Mouse (Mus musculus) intestine, embryonic 14.5 days (tissue): ENCODE results near the gene Celf5. TPM values are rescaled to one million over a fixed set of nuclear protein-coding genes. Genes with fewer than 3 reads are reported as not detected.

Experiments used
- ATAC-seq: fragments of 200-750 bp; cut with Nextera tagmentation; replicated peaks from 2 replicates; pipeline ENCODE4 v1.8.0; 2017; ENCODE audit warnings: low read depth, moderate number of reproducible peaks, moderate TSS enrichment, moderate library complexity; ENCODE audit not compliant: low FRiP score, low TSS enrichment
- DNase-seq: peaks from one replicate; pipeline ENCODE4 v3.0.0-alpha.2; 2018; ENCODE audit warnings: low spot score
- H3K27ac ChIP-seq: fragments of 300-500 bp; sonication (generic); 2 replicates; pipeline ENCODE4 v1.5.1; 2014; ENCODE audit warnings: low read depth, mild to moderate bottlenecking, control low read depth
- H3K27me3 ChIP-seq: fragments of 300-500 bp; sonication (generic); replicated peaks from 2 replicates; pipeline ENCODE4 v1.6.1; 2014; ENCODE audit warnings: low read length, control low read depth; ENCODE audit not compliant: control insufficient read depth, insufficient read depth
- H3K36me3 ChIP-seq: fragments of 300-500 bp; sonication (generic); 2 replicates; pipeline ENCODE4 v1.6.1; 2014; ENCODE audit warnings: low read length, control low read depth; ENCODE audit not compliant: control insufficient read depth, insufficient read depth
- H3K4me1 ChIP-seq: fragments of 300-500 bp; sonication (generic); replicated peaks from 2 replicates; pipeline ENCODE4 v1.6.1; 2014; ENCODE audit warnings: low read length, control low read depth, mixed read lengths; ENCODE audit not compliant: control insufficient read depth, insufficient read depth
- H3K4me2 ChIP-seq: fragments of 300-500 bp; sonication (generic); 2 replicates; pipeline ENCODE4 v1.6.1; 2014; ENCODE audit warnings: low read length
- H3K4me3 ChIP-seq: fragments of 300-500 bp; sonication (generic); 2 replicates; pipeline ENCODE4 v1.5.1; 2014; ENCODE audit warnings: low read depth, low read length, control low read depth, mixed read lengths
- H3K9ac ChIP-seq: fragments of 300-500 bp; sonication (generic); 2 replicates; pipeline ENCODE4 v1.6.1; 2014; ENCODE audit warnings: mild to moderate bottlenecking, low read length
- H3K9me3 ChIP-seq: fragments of 300-500 bp; sonication (generic); 2 replicates; pipeline ENCODE4 v1.6.1; 2016; ENCODE audit warnings: low read length, control low read depth; ENCODE audit not compliant: control insufficient read depth
- WGBS: fragments of 180-500 bp; shearing (Covaris S2); extraction: QIAGEN DNeasy Blood & Tissue Kit; methylation state at CpG from one replicate; pipeline ENCODE4 v1.1.7; 2014; 5-methylcytosine and 5-hydroxymethylcytosine counted together
- microRNA-seq: library from miRNA; unstranded; fragments of <30 nt; microRNA quantifications from one replicate; pipeline ENCODE4, GENCODE M21; 2016
- polyA plus RNA-seq: library from polyadenylated mRNA; unstranded; fragments of >200 nt; fragmentation: Nextera tagmentation; extraction: Ambion mirVana; gene quantifications from 2 replicates; pipeline ENCODE4 v1.2.1, GENCODE M21; 2014

Celf5 gene
- polyA plus RNA-seq, 1 experiment from 2014 or later, result 1.3 TPM

DNA sequence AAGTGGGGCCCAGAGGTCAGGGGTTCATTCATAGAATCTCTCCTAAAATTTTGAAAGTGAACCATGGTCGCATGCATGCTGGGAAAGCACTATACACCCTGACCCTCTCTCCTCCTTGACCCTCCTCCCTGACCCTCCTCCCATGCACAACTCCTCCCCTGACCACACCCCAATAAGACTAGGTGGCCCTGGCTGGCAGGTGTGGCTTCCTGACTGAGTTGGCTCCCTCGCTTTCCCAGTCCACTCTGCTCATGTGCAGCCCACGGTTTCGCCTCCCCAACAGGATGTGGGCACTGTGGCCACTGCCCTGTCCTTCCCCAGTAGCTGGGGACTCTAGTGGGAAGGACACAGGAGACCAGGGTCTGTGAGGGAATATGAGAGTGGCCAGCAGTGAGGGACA is 72.2 kb downstream of the Celf5 start:
- Histone ChIP-seq H3K4me3 (no peak overlapping the region), H3K27ac (peak overlapping the region; percentile 77; the same call in 1 of the 2 replicates), H3K4me2 (no peak overlapping the region), H3K27me3 (no peaks in the 10 kb centered on the region), H3K36me3 (peaks cover 31% of the 10 kb centered on the region), H3K4me1 (peaks cover 84% of the 10 kb centered on the region), H3K9ac (no peak overlapping the region), H3K9me3 (no peaks in the 10 kb centered on the region)
- DNase-seq (no peak), ATAC-seq (no peak)
- WGBS, result 56% methylated on average over 4 of the region's 4 CpGs

DNA sequence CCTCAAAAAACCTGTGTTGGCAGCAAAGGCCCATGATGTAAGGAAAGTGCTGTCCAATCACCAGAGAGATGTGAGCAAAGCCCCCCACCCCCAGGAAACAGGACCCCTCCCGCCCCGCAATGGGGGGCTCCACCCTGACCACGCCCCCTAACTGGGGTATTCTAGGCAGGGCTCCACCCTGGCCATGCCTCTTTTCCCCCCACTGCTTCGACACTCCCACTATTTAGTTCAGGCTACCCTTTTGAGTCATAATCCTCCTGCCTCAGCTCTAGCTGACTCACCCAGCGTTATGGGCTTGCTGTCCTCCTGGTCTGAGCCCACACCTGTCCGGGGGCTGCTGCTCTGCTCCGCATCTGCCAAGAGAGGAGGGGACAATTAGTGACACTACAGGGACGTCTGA is 73.2 kb downstream of the Celf5 start:
- peaks cover 74% of the 10 kb centered on the region for H3K4me1 ChIP-seq

More for the DNA sequence above, 73.2 kb downstream of the Celf5 start:
- Histone ChIP-seq H3K27ac (0 out of 2 replicates have a peak overlapping the region, but pooled peaks have one; percentile 51), H3K4me3 (no peak overlapping the region), H3K36me3 (peaks cover 33% of the 10 kb centered on the region), H3K4me2 (no peak overlapping the region), H3K9ac (no peak overlapping the region), H3K9me3 (no peaks in the 10 kb centered on the region), H3K27me3 (no peaks in the 10 kb centered on the region)
- no peak for DNase-seq
- WGBS, result 23% methylated on average over 8 of the region's 8 CpGs
- no peak for ATAC-seq

Small RNA genes within 50 kb of the gene (microRNA-seq; reads per million reads assigned to microRNA genes)
- not detected for gene Gm25595
- 0.76 reads per million for gene Mir1191b

Other genes with a start within 250 kb of the Celf5 start
- gene Zfr2, start 249.6 kb downstream of the Celf5 start, polyA plus RNA-seq, result 6.9 and 8.1 TPM in 2 replicates
- 2.5 and 4.1 TPM in 2 replicates for gene Matk, start 229.8 kb downstream of the Celf5 start, polyA plus RNA-seq
- 253 and 260 TPM in 2 replicates for gene Mrpl54, start 215.8 kb downstream of the Celf5 start, polyA plus RNA-seq
- 51.0 and 51.7 TPM in 2 replicates for gene Apba3, start 215.7 kb downstream of the Celf5 start, polyA plus RNA-seq
- gene Tjp3, start 191.1 kb downstream of the Celf5 start, polyA plus RNA-seq, result 35.1 and 44.4 TPM in 2 replicates
- 57.3 and 57.5 TPM in 2 replicates for gene Pip5k1c, start 189.7 kb downstream of the Celf5 start, polyA plus RNA-seq
- gene Cactin, start 161.6 kb downstream of the Celf5 start, polyA plus RNA-seq, result 26.0 and 27.7 TPM in 2 replicates
- 22.3 and 23.6 TPM in 2 replicates for gene Tbxa2r, start 154.0 kb downstream of the Celf5 start, polyA plus RNA-seq
- gene Gipc3, start 139.4 kb downstream of the Celf5 start, polyA plus RNA-seq, result 0.07 and 0.11 TPM in 2 replicates
- gene Hmg20b, start 132.2 kb downstream of the Celf5 start, polyA plus RNA-seq, result 85.0 and 86.8 TPM in 2 replicates
- 4.8 and 6.9 TPM in 2 replicates for gene Mfsd12, start 125.2 kb downstream of the Celf5 start, polyA plus RNA-seq
- gene 4930404N11Rik, start 116.9 kb downstream of the Celf5 start, polyA plus RNA-seq, result 0.58 and 0.59 TPM in 2 replicates
- 93.3 and 93.9 TPM in 2 replicates for gene Fzr1, start 104.2 kb downstream of the Celf5 start, polyA plus RNA-seq
- gene Dohh, start 98.3 kb downstream of the Celf5 start, polyA plus RNA-seq, result 70.7 and 70.8 TPM in 2 replicates
- gene Gm48551, start 98.2 kb downstream of the Celf5 start, polyA plus RNA-seq, result 2.4 and 4.2 TPM in 2 replicates
- gene Gm48552, start 93.7 kb downstream of the Celf5 start, polyA plus RNA-seq, result 0.37 and 0.44 TPM in 2 replicates
- gene Smim24, start 89.7 kb downstream of the Celf5 start, polyA plus RNA-seq, result 99.8 and 125 TPM in 2 replicates
- 52.4 and 57.2 TPM in 2 replicates for gene Nfic, start 27.1 kb downstream of the Celf5 start, polyA plus RNA-seq
- gene Ncln, start 13.7 kb upstream of the Celf5 start, polyA plus RNA-seq, result 82.4 and 99.0 TPM in 2 replicates
- gene S1pr4, start 17.4 kb upstream of the Celf5 start, polyA plus RNA-seq, result 0.53 and 0.65 TPM in 2 replicates
- gene Gna15, start 41.5 kb upstream of the Celf5 start, polyA plus RNA-seq, result 0.73 and 0.84 TPM in 2 replicates
- 145 and 171 TPM in 2 replicates for gene Gna11, start 62.5 kb upstream of the Celf5 start, polyA plus RNA-seq
- 395 and 515 TPM in 2 replicates for gene Aes, start 76.8 kb upstream of the Celf5 start, polyA plus RNA-seq
- 15.8 and 17.8 TPM in 2 replicates for gene Tle2, start 91.9 kb upstream of the Celf5 start, polyA plus RNA-seq
- gene Tle6, start 118.4 kb upstream of the Celf5 start, polyA plus RNA-seq, result 15.0 and 21.3 TPM in 2 replicates
- gene BC025920, start 123.6 kb upstream of the Celf5 start, polyA plus RNA-seq, result 0.61 and 1.5 TPM in 2 replicates
- gene Sirt6, start 145.1 kb upstream of the Celf5 start, polyA plus RNA-seq, result 34.1 and 39.2 TPM in 2 replicates
- 4.7 and 6.4 TPM in 2 replicates for gene Ankrd24, start 145.8 kb upstream of the Celf5 start, polyA plus RNA-seq
- gene Gm10778, start 166.3 kb upstream of the Celf5 start, polyA plus RNA-seq, result 4.3 and 5.6 TPM in 2 replicates
- 17.4 and 18.6 TPM in 2 replicates for gene Zfp433, start 222.1 kb upstream of the Celf5 start, polyA plus RNA-seq